Mouse (Mus musculus) right cerebral cortex, postnatal 25 days (tissue): ENCODE results near the gene Serpinb9f.
"Not testable (repeated sequence)": the region's sequence is repeated elsewhere in the genome, so short reads cannot be mapped to it uniquely, and the experiment has no call there.

Experiments used
- DNase-seq: peaks from one replicate; pipeline ENCODE4 v3.0.0; 2022

Gene Serpinb9f

DNA sequence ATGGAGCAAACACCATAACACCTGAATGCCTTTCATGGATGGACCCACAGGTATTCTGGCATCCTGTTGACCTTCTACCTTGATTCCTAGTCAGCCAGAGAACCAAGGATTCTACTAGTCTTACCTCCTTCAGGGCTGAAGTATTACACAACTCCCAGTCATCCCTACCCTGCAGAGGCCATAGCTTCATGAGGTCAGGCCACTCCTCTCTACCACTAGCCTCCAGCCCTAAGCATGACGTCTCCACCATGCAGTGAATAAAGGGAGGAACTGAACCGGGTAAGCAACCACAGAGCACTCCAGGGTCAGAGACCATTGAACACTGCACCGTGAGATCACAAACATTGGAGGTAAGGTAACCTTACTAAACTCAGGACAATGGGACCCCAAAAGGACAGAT is at the start of gene Serpinb9f:
Gene Serpinb9f, plus strand, starts transcription at position 301 of the 400 bp plus-strand sequence.
- not testable (repeated sequence) for DNase-seq

DNA sequence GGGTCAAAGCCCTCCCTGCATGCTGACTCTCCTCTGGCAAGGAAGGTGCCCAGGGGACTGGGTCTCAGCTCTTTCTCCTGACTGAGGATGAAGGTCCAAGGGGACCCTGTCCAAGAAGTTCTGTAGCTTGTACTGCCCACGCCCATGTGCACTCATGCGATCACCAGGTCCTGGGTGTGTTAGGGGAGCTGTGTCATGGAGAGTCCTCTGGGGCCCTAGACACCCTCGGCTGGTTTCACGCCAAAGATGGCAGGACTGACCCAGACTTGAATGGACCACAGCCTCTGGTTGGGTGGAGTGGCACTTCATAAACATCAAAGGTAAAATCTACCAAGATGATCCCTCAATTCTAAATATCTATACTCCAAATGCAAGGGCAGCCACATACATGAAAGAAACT is 15.2 kb upstream of the Serpinb9f start:
- DNase-seq, result not testable (repeated sequence)

DNA sequence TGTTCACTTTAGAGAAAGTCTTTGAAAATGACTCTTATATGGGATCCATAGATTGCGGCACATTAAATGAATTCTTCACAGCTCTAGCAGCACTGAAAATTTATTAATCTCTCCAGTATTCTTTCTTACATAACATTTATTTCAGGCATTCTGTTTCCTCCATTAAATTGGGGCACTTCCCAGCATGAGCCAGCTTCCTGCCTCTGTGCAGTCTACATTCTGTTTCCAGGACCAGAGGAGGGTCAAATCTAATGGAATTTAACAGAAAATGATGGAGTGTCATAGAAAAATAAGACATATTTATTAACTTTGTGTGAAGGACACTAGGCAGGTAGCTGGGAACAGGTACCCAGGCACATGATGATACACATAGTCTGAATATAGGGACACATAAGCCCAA is 32.8 kb downstream of the Serpinb9f start:
- not testable (repeated sequence) for DNase-seq
